Mouse (Mus musculus) MEL (cell line): Measurements from ENCODE around the gene Gpatch2.

Source experiments
- CTCF ChIP-seq, 3 experiments: IDR thresholded peaks in 2 of 3; conservative IDR thresholded peaks in 1 of 3; 2 replicates each; pipeline ENCODE4 v1.5.1; 2011 to 2012; ENCODE audit warnings: low read length in 3 of 3, low read depth in 2 of 3, mild to moderate bottlenecking in 2 of 3, improper control_type of control experiment in 1 of 3, inconsistent platforms in 1 of 3, mixed read lengths in 1 of 3, moderate library complexity in 1 of 3; ENCODE audit not compliant: control insufficient read depth in 1 of 3, insufficient read depth in 1 of 3, poor library complexity in 1 of 3, severe bottlenecking in 1 of 3
- EP300 ChIP-seq, 2 experiments: IDR thresholded peaks; 2 replicates each; pipeline ENCODE4 v1.6.1; 2011; ENCODE audit warnings: improper control_type of control experiment in 2 of 2, low read length in 2 of 2, low read depth in 1 of 2, mild to moderate bottlenecking in 1 of 2
- ETS1 ChIP-seq: IDR thresholded peaks from 2 replicates; pipeline ENCODE4 v1.6.1; 2012; ENCODE audit warnings: low read depth, mild to moderate bottlenecking, inconsistent platforms, low read length, improper control_type of control experiment, moderate library complexity
- JUND ChIP-seq: IDR thresholded peaks from 2 replicates; pipeline ENCODE4 v1.6.1; 2011; ENCODE audit warnings: low read depth, mild to moderate bottlenecking, improper control_type of control experiment, low read length
- KAT2A ChIP-seq: conservative IDR thresholded peaks from 2 replicates; pipeline ENCODE4 v1.6.1; 2012; ENCODE audit warnings: low read depth, low read length, improper control_type of control experiment, inconsistent platforms
- MAX ChIP-seq: IDR thresholded peaks from 2 replicates; pipeline ENCODE4 v1.6.1; 2011; ENCODE audit warnings: low read length, improper control_type of control experiment
- NRF1 ChIP-seq: IDR thresholded peaks from 2 replicates; pipeline ENCODE4 v1.6.1; 2014; ENCODE audit warnings: low read depth, mild to moderate bottlenecking, inconsistent platforms, low read length, improper control_type of control experiment, moderate library complexity; ENCODE audit not compliant: poor library complexity, insufficient read depth, severe bottlenecking
- POLR2A ChIP-seq, 2 experiments: IDR thresholded peaks; 2 replicates each; pipeline ENCODE4 v1.6.1; 2011 to 2012; ENCODE audit warnings: low read length in 2 of 2, mild to moderate bottlenecking in 2 of 2, control low read depth in 1 of 2, improper control_type of control experiment in 1 of 2, low read depth in 1 of 2, moderate library complexity in 1 of 2; ENCODE audit not compliant: control insufficient read depth in 1 of 2, insufficient read depth in 1 of 2, poor library complexity in 1 of 2
- SMC3 ChIP-seq: IDR thresholded peaks from 2 replicates; pipeline ENCODE4 v1.6.1; 2011; ENCODE audit warnings: low read depth, low read length, improper control_type of control experiment
- TCF12 ChIP-seq: IDR thresholded peaks from 2 replicates; pipeline ENCODE4 v1.6.1; 2014; ENCODE audit warnings: low read depth, mild to moderate bottlenecking, inconsistent platforms, low read length, improper control_type of control experiment, moderate library complexity
- USF2 ChIP-seq, 2 experiments: IDR thresholded peaks; 2 replicates each; pipeline ENCODE4 v1.6.1; 2011 to 2012; ENCODE audit warnings: improper control_type of control experiment in 2 of 2, low read length in 2 of 2, borderline replicate concordance in 1 of 2, inconsistent platforms in 1 of 2, low read depth in 1 of 2, mild to moderate bottlenecking in 1 of 2; ENCODE audit not compliant: insufficient read depth in 1 of 2
- ZC3H11A ChIP-seq: IDR thresholded peaks from 2 replicates; pipeline ENCODE4 v1.6.1; 2012; ENCODE audit warnings: low read depth, mild to moderate bottlenecking, inconsistent platforms, low read length, improper control_type of control experiment

DNA sequence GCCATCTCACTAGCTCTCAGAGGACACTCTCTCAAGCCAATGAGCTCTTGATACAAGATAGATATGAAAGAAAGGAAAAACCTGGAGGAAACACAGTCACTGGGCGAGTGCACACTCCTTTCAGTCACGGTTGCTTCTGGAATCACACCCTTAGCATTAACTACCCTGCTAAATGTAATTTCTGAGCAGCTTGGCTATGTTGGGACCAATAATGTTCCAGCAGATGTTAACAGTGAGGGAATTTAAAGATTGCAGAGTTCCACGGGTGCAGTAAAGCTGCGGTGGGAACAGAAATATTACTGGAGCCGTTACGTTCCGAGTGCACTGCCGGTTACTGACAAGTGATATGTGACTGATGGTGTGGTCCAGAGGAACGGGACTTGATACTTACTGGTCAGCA is 185.5 kb downstream of the Gpatch2 start:
- no peak for TF ChIP-seq CTCF (IDR thresholded peaks at IDR 0.05 in 2 of 3, conservative IDR thresholded peaks at IDR 0.05 in 1 of 3; ENCODE audit: control insufficient read depth in 1 of 3, insufficient read depth in 1 of 3, low read depth in 2 of 3, low read length in 3 of 3, poor library complexity in 1 of 3, severe bottlenecking in 1 of 3)
- TF ChIP-seq EP300 (IDR thresholded peaks at IDR 0.05; ENCODE audit: low read depth in 1 of 2, low read length in 2 of 2), result no peak
- TF ChIP-seq POLR2A (IDR thresholded peaks at IDR 0.05; ENCODE audit: control insufficient read depth in 1 of 2, insufficient read depth in 1 of 2, low read depth in 1 of 2, low read length in 2 of 2, poor library complexity in 1 of 2), result no peak
- TF ChIP-seq JUND, result no peak
- TF ChIP-seq NRF1, result no peak
- no peak for TF ChIP-seq USF2 (IDR thresholded peaks at IDR 0.05; ENCODE audit: borderline replicate concordance in 1 of 2, insufficient read depth in 1 of 2, low read depth in 1 of 2, low read length in 2 of 2)
- TF ChIP-seq TCF12, result no peak
- no peak for TF ChIP-seq MAX
- TF ChIP-seq ZC3H11A, result no peak
- no peak for TF ChIP-seq ETS1
- no peak for TF ChIP-seq KAT2A
- TF ChIP-seq SMC3, result no peak
